Mouse (Mus musculus) bone marrow, adult 2 months (tissue): ENCODE data around the gene Dhdh. TPM values are rescaled to one million over a fixed set of nuclear protein-coding genes. Genes with fewer than 3 reads are reported as not detected.

Experiments
- H3K27ac ChIP-seq: fragments of 200-500 bp; 2 replicates; pipeline ENCODE4 v1.5.1; 2012; ENCODE audit warnings: low read depth, mild to moderate bottlenecking, control low read depth, inconsistent platforms, low read length; ENCODE audit not compliant: control insufficient read depth, poor library complexity, insufficient read depth
- H3K4me1 ChIP-seq: fragments of 200-500 bp; 2 replicates; pipeline ENCODE4 v1.6.1; 2011; ENCODE audit warnings: low read length; ENCODE audit not compliant: control insufficient read depth, insufficient read depth
- H3K4me3 ChIP-seq: fragments of 200-500 bp; replicated peaks from 2 replicates; pipeline ENCODE3; 2011; ENCODE audit warnings: mild to moderate bottlenecking, low read depth, low read length, control low read depth; ENCODE audit not compliant: control insufficient read depth
- CTCF ChIP-seq: fragments of 200-500 bp; IDR thresholded peaks from 2 replicates; pipeline ENCODE4 v1.5.1; 2011; ENCODE audit warnings: low read length, control low read depth; ENCODE audit not compliant: control insufficient read depth, insufficient read depth
- POLR2A ChIP-seq: fragments of 200-500 bp; IDR thresholded peaks from 2 replicates; pipeline ENCODE4 v1.6.1; 2011; ENCODE audit warnings: low read depth, mild to moderate bottlenecking, control low read depth, low read length, borderline replicate concordance; ENCODE audit not compliant: control insufficient read depth
- WGBS: fragments of 180-500 bp; shearing (Covaris S2); methylation state at CpG from one replicate; pipeline ENCODE4 v1.1.7; 2018; 5-methylcytosine and 5-hydroxymethylcytosine counted together
- polyA plus RNA-seq: library from polyadenylated mRNA; stranded (reverse); fragments of >200 nt; gene quantifications from 2 replicates; pipeline ENCODE4 v1.2.4, GENCODE M21; 2011; ENCODE audit warnings: low replicate concordance; ENCODE audit not compliant: missing spikeins, insufficient read depth, insufficient read length

The Dhdh gene
- polyA plus RNA-seq, 1 experiment, result 4.8 TPM

GRCm38 (mm10) chr7:45498427-45498826 is 9.8 kb upstream of the Dhdh start:
- TF ChIP-seq CTCF (no peak), POLR2A (no peak)
- H3K4me3 ChIP-seq, result no peak overlapping the region
- H3K27ac ChIP-seq, result no peak overlapping the region
- WGBS, result 94% methylated on average over 6 of the region's 6 CpGs
- H3K4me1 ChIP-seq, result no peaks in the 10 kb centered on the region

GRCm38 (mm10) chr7:45494548-45494947 is 5.9 kb upstream of the Dhdh start:
- WGBS, result 87% methylated on average over 9 of the region's 9 CpGs
- H3K4me1 ChIP-seq, result no peaks in the 10 kb centered on the region
- no peak for TF ChIP-seq CTCF
- no peak for TF ChIP-seq POLR2A
- no peak overlapping the region for H3K4me3 ChIP-seq
- no peak overlapping the region for H3K27ac ChIP-seq

GRCm38 (mm10) chr7:45492951-45493350 is 4.3 kb upstream of the Dhdh start:
- no peak overlapping the region for H3K27ac ChIP-seq
- no peaks in the 10 kb centered on the region; the same call in 1 of the 2 replicates for H3K4me1 ChIP-seq
- no peak overlapping the region for H3K4me3 ChIP-seq
- TF ChIP-seq CTCF (no peak), POLR2A (no peak)
- 89% methylated on average over 5 of the region's 5 CpGs for WGBS

- H3K27ac ChIP-seq, result no peak overlapping the region
- no peak overlapping the region for H3K4me3 ChIP-seq
- no peaks in the 10 kb centered on the region; the same call in 1 of the 2 replicates for H3K4me1 ChIP-seq
- TF ChIP-seq POLR2A, result no peak
- no peak for TF ChIP-seq CTCF
- WGBS, result 92% methylated on average over 8 of the region's 8 CpGs
Measured at GRCm38 (mm10) chr7:45492225-45492844, 3.7 kb upstream of the Dhdh start.

- Histone ChIP-seq H3K27ac (no peak overlapping the region), H3K4me3 (no peak overlapping the region), H3K4me1 (no peaks in the 10 kb centered on the region; the same call in 1 of the 2 replicates)
- no peak for TF ChIP-seq CTCF
- no peak for TF ChIP-seq POLR2A
- WGBS, result 7% methylated on average over 3 of the region's 3 CpGs
Measured at GRCm38 (mm10) chr7:45491264-45491663, 2.7 kb upstream of the Dhdh start.

GRCm38 (mm10) chr7:45490822-45491221 is 2.2 kb upstream of the Dhdh start:
- WGBS, result 53% methylated on average over 9 of the region's 9 CpGs
- Histone ChIP-seq H3K27ac (no peak overlapping the region), H3K4me1 (no peaks in the 10 kb centered on the region; the same call in 1 of the 2 replicates), H3K4me3 (no peak overlapping the region)
- TF ChIP-seq CTCF (no peak), POLR2A (no peak)

- Histone ChIP-seq H3K4me1 (no peaks in the 10 kb centered on the region; the same call in 1 of the 2 replicates), H3K27ac (no peak overlapping the region), H3K4me3 (no peak overlapping the region)
- WGBS, result 63% methylated on average over 7 of the region's 7 CpGs
- TF ChIP-seq POLR2A, result no peak
- TF ChIP-seq CTCF, result no peak
Measured at GRCm38 (mm10) chr7:45489578-45489977, 973 bp upstream of the Dhdh start.

GRCm38 (mm10) chr7:45487861-45488292 is 728 bp downstream of the Dhdh start:
- TF ChIP-seq CTCF, result no peak
- no peak for TF ChIP-seq POLR2A
- Histone ChIP-seq H3K4me1 (no peaks in the 10 kb centered on the region; the same call in 1 of the 2 replicates), H3K27ac (no peak overlapping the region), H3K4me3 (no peak overlapping the region)
- 70% methylated on average over 11 of the region's 11 CpGs for WGBS
